Mouse (Mus musculus) C2C12 (cell line): ENCODE measurements around the gene 4930412O13Rik. TPM values are rescaled to one million over a fixed set of nuclear protein-coding genes. Genes with fewer than 3 reads are reported as not detected.

Source experiments
- H3K27me3 ChIP-seq: one replicate; pipeline ENCODE4 v1.6.1; 2011; ENCODE audit not compliant: control insufficient read depth, insufficient read depth, insufficient read length
- H3K36me3 ChIP-seq: one replicate; pipeline ENCODE4 v1.6.1; 2011; ENCODE audit not compliant: control insufficient read depth, insufficient read depth
- H3K4me3 ChIP-seq: one replicate; pipeline ENCODE4 v1.5.1; 2011; ENCODE audit warnings: mild to moderate bottlenecking, control low read depth; ENCODE audit not compliant: poor library complexity, insufficient read depth, severe bottlenecking
- H3K79me2 ChIP-seq: one replicate; pipeline ENCODE4 v1.6.1; 2011; ENCODE audit not compliant: control insufficient read depth, insufficient read depth
- H3K79me3 ChIP-seq: one replicate; pipeline ENCODE4 v1.6.1; 2011; ENCODE audit warnings: low read depth, control low read depth
- H3ac ChIP-seq: one replicate; pipeline ENCODE3; 2011; ENCODE audit warnings: low read depth; ENCODE audit not compliant: control insufficient read depth, insufficient read length
- CEBPB ChIP-seq: IDR thresholded peaks from one replicate; pipeline ENCODE4 v1.6.1; 2011; ENCODE audit warnings: low read depth, mild to moderate bottlenecking, control low read depth, moderate library complexity
- CTCF ChIP-seq: IDR thresholded peaks from one replicate; pipeline ENCODE4 v1.5.1; 2011; ENCODE audit not compliant: control insufficient read depth, insufficient read depth, insufficient read length
- FOSL1 ChIP-seq: IDR thresholded peaks from one replicate; pipeline ENCODE4 v1.8.0; 2011; ENCODE audit warnings: mild to moderate bottlenecking, low read length; ENCODE audit not compliant: poor library complexity, insufficient read depth, severe bottlenecking
- MAX ChIP-seq: IDR thresholded peaks from one replicate; pipeline ENCODE4 v1.6.1; 2011; ENCODE audit warnings: mild to moderate bottlenecking, control low read depth
- MYOD1 ChIP-seq: IDR thresholded peaks from one replicate; pipeline ENCODE4 v1.6.1; 2011; ENCODE audit warnings: low read depth; ENCODE audit not compliant: control insufficient read depth, insufficient read length
- MYOG ChIP-seq: IDR thresholded peaks from one replicate; pipeline ENCODE4 v1.6.1; 2011; ENCODE audit not compliant: control insufficient read depth, insufficient read length; ENCODE audit errors: extremely low read depth
- USF1 ChIP-seq: IDR thresholded peaks from one replicate; pipeline ENCODE4 v1.6.1; 2011; ENCODE audit warnings: low read depth, mild to moderate bottlenecking, control low read depth, moderate library complexity
- polyA plus RNA-seq: library from polyadenylated mRNA; unstranded; fragments of >200 nt; fragmentation: generic; extraction: Trizol; gene quantifications from one replicate; pipeline ENCODE4 v1.2.1, GENCODE M21; 2012; ENCODE audit warnings: missing spikeins

Gene 4930412O13Rik
- polyA plus RNA-seq, 1 experiment, result not detected

DNA sequence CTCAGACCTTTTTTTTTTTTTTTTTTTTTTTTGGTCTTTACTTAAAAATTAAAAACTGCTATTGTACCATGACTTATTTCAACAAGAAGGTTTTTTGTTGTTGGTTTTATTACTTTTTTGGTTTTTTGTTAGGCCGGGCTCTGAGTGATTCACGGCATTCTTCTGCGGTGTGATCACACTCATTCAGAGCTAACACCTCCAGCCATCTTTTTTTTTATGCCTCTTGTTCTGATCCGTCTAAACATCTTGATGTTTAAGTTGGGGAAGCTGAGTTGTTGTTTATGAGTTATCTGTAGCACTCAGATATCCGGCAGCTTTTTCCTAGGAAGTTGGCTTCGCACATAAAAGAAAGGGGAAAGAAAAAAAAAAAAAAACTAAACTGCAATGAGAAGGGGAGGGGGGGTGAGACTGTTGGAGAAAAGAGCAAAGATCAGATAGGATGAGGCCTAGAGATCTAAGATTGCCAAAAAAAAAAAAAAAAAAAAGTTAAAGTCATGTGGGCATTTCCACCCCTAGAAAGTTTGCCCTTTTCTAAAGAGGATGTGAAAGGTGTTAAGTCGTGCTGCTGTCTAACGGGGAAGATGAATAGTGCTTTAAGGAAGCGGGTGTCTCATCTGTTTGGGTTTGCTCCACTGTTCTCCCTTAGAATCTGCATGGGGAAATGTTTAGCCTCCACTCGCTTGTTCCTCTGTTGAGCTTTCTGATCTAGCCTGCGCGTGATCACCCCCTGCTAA lies 13.8 kb upstream of the 4930412O13Rik start:
- Histone ChIP-seq H3K79me3 (no peaks in the 10 kb centered on the region), H3K79me2 (no peaks in the 10 kb centered on the region), H3K36me3 (peaks cover 10% of the 10 kb centered on the region), H3K4me3 (no peak overlapping the region), H3ac (no peak overlapping the region), H3K27me3 (no peaks in the 10 kb centered on the region)
- no peak for TF ChIP-seq CEBPB
- TF ChIP-seq MYOG, result no peak
- TF ChIP-seq USF1, result no peak
- TF ChIP-seq CTCF, result no peak
- no peak for TF ChIP-seq MYOD1
- no peak for TF ChIP-seq MAX
- TF ChIP-seq FOSL1, result no peak

DNA sequence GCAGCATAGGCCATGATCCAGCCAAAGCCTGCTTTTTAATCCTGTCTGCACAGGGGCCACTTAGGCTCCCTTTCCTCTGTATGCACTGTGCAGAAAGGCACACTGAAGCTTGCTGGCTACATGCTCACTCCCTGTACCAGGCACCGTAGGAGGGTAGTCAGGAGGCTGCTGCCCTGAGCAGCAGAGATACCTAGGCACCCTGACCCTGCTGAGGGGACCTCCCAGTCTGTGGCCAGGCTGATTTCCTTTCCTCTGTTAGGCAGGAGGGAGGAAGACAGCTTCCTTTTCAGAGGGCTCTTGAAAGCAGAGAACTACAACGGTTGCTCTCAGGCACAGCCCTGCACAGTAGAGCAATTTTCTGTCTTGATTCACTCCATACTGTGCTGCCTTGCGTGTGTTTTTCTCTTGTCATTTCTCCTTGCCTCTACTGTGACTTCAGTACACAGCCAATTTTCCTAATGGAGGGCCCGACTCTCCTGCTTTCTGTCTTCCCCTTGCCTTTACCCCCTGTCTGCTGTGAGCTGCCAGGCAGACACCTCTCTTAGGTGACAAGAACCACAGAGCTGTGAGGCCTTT lies 9.8 kb upstream of the 4930412O13Rik start:
- no peaks in the 10 kb centered on the region for H3K79me2 ChIP-seq
- no peaks in the 10 kb centered on the region for H3K27me3 ChIP-seq
- no peaks in the 10 kb centered on the region for H3K79me3 ChIP-seq
- no peak overlapping the region for H3K4me3 ChIP-seq
- no peak overlapping the region for H3ac ChIP-seq
- no peaks in the 10 kb centered on the region for H3K36me3 ChIP-seq
- no peak for TF ChIP-seq MYOG
- no peak for TF ChIP-seq CTCF
- no peak for TF ChIP-seq CEBPB
- no peak for TF ChIP-seq USF1
- TF ChIP-seq MAX, result no peak
- TF ChIP-seq FOSL1, result no peak
- no peak for TF ChIP-seq MYOD1

DNA sequence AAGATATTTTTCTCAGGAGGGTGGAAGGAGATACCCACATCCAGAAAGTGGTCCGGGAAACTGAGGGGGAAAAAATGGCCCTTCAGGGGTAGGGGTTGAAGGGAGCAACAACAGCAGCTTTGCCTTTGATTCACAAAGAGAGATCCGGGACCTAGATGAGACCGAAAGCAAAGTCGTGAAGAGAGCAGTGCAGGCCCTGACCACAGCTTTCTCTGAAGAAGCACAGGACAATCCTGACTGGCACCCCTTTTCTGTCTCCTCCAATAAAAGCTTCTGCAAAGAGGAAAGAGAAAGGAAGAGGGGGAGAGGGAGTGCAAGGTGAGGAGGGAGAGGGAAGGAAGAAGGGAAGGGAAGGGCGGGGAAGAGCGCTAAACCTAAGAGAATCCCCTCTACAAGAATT lies 9.3 kb upstream of the 4930412O13Rik start:
- H3K79me2 ChIP-seq, result peaks cover 4% of the 10 kb centered on the region
- no peaks in the 10 kb centered on the region for H3K36me3 ChIP-seq
- no peaks in the 10 kb centered on the region for H3K79me3 ChIP-seq
- H3K4me3 ChIP-seq, result no peak overlapping the region
- no peak overlapping the region for H3ac ChIP-seq
- TF ChIP-seq USF1, result no peak
- TF ChIP-seq CEBPB, result no peak
- no peak for TF ChIP-seq FOSL1
- TF ChIP-seq MYOD1, result no peak
- no peak for TF ChIP-seq CTCF
- no peak for TF ChIP-seq MAX
- no peak for TF ChIP-seq MYOG
- no peaks in the 10 kb centered on the region for H3K27me3 ChIP-seq

DNA sequence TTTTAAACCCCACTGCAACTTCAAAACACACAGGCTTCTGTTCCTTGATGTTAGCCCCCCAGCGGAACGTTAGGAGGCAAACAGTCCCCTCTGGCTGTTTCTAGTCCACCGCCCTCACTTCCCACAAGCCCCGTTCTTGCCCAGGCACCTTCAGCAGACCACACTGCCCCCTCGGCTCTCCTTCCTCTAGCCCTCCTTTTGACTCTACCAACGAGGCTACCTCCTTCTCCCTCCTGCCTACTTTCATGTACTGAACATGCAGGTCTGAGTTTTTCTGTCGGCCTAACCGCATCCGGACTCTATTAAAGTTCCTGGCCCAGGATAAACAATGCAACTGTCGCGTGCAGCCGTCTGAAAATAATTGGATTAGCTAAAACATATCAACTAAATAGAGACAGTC lies 8.4 kb upstream of the 4930412O13Rik start:
- Histone ChIP-seq H3K79me2 (peaks cover 11% of the 10 kb centered on the region), H3K79me3 (no peaks in the 10 kb centered on the region), H3K36me3 (no peaks in the 10 kb centered on the region), H3K27me3 (no peaks in the 10 kb centered on the region), H3K4me3 (no peak overlapping the region), H3ac (no peak overlapping the region)
- no peak for TF ChIP-seq MYOD1

DNA sequence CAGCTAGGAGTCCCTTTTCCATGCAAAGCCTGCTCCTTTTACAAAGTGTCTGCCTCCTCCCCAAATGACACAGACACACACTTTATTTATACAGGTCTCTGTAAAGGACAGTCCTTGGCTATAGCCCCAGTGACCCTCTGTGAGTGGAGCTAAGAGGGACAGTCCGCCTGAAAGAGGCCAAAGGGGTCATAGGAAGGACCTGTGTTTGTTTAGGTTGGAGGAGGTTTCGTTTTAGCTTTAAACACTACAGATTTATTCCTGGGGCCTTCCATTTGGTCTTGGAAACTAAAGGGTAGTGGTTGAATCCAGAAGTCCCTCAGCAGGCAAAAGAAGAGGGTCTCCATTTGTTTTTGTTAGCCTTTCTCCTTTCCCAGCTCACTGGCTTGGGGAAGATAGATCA lies 7.3 kb upstream of the 4930412O13Rik start:
- Histone ChIP-seq H3K4me3 (no peak overlapping the region), H3K79me2 (peaks cover 11% of the 10 kb centered on the region), H3ac (no peak overlapping the region), H3K27me3 (no peaks in the 10 kb centered on the region), H3K79me3 (no peaks in the 10 kb centered on the region), H3K36me3 (no peaks in the 10 kb centered on the region)
- TF ChIP-seq MAX, result no peak

DNA sequence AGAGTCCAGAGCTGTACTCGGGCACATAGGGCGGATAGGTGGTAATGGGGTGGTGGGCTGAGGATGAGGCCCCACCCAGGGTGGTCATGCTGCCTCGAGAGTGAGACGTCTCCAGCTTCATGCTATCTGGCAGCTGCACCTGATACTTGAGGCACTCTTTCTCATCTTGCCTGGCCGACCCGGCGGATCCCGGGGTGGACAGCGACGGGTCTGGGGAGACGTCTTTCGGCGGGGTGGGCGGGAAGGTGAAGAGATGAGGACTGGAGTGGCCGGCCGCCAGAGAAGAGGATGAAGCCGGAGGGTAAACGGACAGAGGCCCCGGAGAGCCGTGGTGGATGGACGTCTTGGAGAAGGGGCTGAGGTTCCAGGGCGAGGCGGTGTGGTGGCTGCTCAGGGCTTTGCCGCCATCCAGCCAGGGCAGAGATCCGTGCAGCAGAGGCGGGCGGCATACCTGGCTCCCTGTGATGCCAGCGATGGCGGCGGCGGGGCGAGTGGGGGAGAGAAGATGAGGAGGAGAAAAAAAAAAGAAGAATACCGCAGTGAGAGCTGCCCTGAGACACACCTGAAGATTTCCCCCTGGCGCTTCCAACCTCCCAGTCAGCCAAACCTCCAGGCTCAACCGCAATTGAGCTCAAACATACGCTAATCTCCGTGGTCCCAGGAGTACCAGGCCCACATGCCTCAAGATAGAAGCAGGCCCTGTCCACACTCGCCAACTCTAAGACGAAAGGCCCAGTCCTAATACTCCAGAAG lies 6.4 kb upstream of the 4930412O13Rik start:
- H3K36me3 ChIP-seq, result no peaks in the 10 kb centered on the region
- H3K79me2 ChIP-seq, result peaks cover 11% of the 10 kb centered on the region
- H3ac ChIP-seq, result no peak overlapping the region
- H3K79me3 ChIP-seq, result no peaks in the 10 kb centered on the region
- no peaks in the 10 kb centered on the region for H3K27me3 ChIP-seq
- TF ChIP-seq MYOG, result no peak
- no peak for TF ChIP-seq FOSL1
- H3K4me3 ChIP-seq, result no peak overlapping the region
